Mouse (Mus musculus) embryonic fibroblast, embryonic 13.5 days (primary cell): ENCODE data around the gene Mettl7b. TPM values are rescaled to one million over a fixed set of nuclear protein-coding genes. Genes with fewer than 3 reads are reported as not detected.
A peak's percentile ranks its signal among the peaks of the same experiment; 100 is the strongest.

Experiments
- H3K27ac ChIP-seq: 2 replicates; pipeline ENCODE4 v1.5.1; 2012; ENCODE audit warnings: low read length, control low read depth, inconsistent platforms; ENCODE audit not compliant: insufficient read depth
- H3K4me1 ChIP-seq: 2 replicates; pipeline ENCODE4 v1.6.1; 2011; ENCODE audit warnings: low read length; ENCODE audit not compliant: control insufficient read depth, insufficient read depth
- H3K4me3 ChIP-seq: 2 replicates; pipeline ENCODE4 v1.5.1; 2011; ENCODE audit warnings: mild to moderate bottlenecking, control low read depth, low read length; ENCODE audit not compliant: insufficient read depth
- CTCF ChIP-seq: IDR thresholded peaks from 2 replicates; pipeline ENCODE4 v1.5.1; 2011; ENCODE audit warnings: mild to moderate bottlenecking, control low read depth, low read length, moderate library complexity, borderline replicate concordance; ENCODE audit not compliant: insufficient read depth
- POLR2A ChIP-seq: IDR thresholded peaks from 2 replicates; pipeline ENCODE4 v1.6.1; 2011; ENCODE audit warnings: low read depth, mild to moderate bottlenecking, control low read depth, low read length, moderate library complexity
- polyA plus RNA-seq: library from polyadenylated mRNA; stranded (reverse); fragments of >200 nt; gene quantifications from 2 replicates; pipeline ENCODE4 v1.2.4, GENCODE M21; 2011; ENCODE audit warnings: low read depth; ENCODE audit not compliant: missing spikeins, insufficient read length

Gene Mettl7b
- polyA plus RNA-seq, 1 experiment, result not detected

DNA sequence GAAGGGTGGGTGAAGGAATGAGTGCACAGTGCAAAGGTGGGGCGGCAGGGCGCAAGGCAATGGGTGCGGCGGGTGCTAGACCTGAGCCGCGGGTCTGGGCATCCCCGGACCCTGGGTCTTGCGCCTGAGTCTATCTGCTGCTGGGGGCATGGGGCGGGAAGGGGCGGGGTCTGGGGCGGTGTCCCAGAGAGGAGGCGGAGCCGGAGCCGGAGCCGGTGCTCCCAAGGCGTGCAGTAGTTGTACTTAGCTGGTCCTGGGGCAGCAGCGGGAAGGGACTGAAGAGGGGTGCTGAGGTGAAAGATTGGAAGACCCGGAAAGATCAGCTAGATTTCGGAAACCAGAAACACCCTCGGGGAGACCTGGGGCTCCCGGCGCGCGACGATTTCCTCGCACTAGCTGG, 27.2 kb downstream of the Mettl7b start, which contains the start of gene Itga7:
Gene Itga7 (plus strand): TSS at position 245 of the 400 bp plus-strand sequence.
- TF ChIP-seq CTCF, result no peak
- peak; percentile 60 for TF ChIP-seq POLR2A
- H3K27ac ChIP-seq, result no peak within 1 kb of the TSS
- peaks cover 10% of the 10 kb centered on the region; the same call in 1 of the 2 replicates for H3K4me1 ChIP-seq
- peak within 1 kb of the TSS; percentile 77 for H3K4me3 ChIP-seq

DNA sequence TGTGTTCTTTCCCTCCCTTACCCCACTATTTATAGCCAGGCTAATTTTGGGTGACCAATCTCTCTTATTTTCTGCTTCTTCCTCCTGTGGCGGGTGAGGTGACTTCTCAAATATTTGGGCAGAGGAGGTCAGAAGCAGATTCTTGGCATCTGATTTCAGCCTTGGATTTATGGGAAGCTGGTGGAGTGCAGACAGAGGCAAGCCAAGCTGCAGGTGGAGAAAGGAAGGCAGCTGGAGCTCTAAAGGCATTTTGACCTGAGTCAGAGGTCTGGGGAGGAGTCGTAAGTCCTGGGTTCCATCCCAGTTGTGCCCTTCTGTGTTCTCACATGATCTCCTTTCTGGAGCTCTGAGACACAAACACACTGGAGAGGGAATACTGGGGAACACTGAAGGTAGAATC, 29.3 kb downstream of the Mettl7b start:
- no peak for TF ChIP-seq CTCF
- no peak for TF ChIP-seq POLR2A
- H3K4me3 ChIP-seq, result no peak overlapping the region
- peak overlapping the region; percentile 53 for H3K27ac ChIP-seq
- H3K4me1 ChIP-seq, result peaks cover 18% of the 10 kb centered on the region; the same call in 1 of the 2 replicates

DNA sequence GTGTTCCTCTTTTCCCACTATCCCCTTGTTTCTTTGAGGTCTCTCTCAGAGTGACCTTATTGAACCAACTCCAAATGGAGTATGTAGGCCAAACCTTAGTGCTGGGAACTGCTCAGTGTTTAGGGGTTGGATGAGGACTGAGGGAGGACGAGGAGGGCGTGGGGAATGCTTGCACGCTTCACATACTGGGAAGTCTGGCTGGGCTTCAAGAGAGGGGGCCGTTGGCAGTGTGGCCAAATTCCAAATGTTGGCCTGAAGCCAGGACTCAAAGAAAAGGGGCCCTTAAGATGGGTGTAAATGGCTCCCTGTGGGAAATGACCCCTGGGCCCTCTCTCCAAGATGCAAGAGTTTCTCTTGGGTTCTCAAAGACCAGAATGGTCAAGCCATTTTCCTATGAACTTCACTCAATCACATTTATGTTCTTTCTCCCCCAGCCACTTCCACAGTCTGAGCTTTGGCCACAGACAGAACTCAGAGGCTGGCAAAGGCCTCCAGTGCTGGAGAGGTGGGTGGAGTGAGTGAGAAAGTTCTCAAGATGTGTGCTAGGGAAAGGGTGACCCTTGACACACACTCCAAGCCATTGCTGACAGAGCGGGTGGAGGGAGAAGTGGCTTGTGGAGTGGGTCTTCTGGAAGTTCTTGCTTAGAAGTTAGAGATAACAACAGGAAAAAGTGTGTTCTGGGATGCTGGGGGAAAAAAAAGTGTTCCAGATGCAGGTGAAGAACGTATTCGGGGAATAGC, 31.0 kb downstream of the Mettl7b start:
- TF ChIP-seq CTCF (no peak), POLR2A (no peak)
- Histone ChIP-seq H3K27ac (no peak overlapping the region), H3K4me3 (no peak overlapping the region), H3K4me1 (peaks cover 14% of the 10 kb centered on the region; the same call in 1 of the 2 replicates)

DNA sequence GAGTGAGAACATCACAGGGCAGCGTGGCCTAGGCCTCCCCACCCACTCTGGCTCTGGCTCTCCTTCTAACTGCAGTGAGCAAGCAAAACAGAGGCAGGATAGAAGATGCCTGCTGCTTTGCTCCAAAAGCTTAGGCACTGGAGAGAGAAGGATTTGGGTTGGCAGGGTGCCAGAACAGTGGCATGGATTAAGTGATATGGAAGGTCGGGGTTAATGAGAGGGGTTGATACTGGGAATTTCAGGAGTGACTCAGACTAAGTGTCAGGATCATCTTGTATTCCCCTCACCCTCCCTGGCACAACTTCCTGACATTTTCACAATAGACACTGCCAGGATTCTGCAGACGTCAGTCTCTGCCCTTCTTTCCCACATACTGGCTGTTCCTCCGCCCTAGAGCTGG, 32.4 kb downstream of the Mettl7b start:
- H3K4me1 ChIP-seq, result peaks cover 17% of the 10 kb centered on the region; the same call in 1 of the 2 replicates
- no peak overlapping the region for H3K27ac ChIP-seq
- TF ChIP-seq POLR2A, result no peak
- no peak for TF ChIP-seq CTCF
- no peak overlapping the region for H3K4me3 ChIP-seq

DNA sequence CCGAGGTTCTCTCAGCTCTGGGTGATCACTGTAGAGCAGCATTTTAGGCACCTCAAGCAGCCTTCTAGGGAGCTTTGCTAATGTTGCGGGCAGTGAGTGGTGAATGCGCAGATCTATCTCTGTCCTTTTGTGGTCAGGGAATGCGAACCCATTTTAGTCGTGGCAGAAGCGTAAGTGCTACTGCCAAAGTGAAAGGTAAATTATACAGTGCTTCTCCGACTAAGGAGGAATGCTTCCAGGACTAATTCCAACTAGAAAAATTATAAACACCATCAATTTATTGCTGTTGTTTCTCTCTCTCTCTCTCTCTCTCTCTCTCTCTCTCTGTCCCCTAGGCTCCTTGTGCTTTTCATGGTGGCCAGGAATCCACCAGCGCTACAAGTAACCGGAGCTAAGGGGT, 36.9 kb downstream of the Mettl7b start, which contains the start of gene Bloc1s1:
Gene Bloc1s1 (minus strand): TSS at position 101 of the 400 bp plus-strand sequence.
- TF ChIP-seq CTCF, result no peak
- no peak for TF ChIP-seq POLR2A

DNA sequence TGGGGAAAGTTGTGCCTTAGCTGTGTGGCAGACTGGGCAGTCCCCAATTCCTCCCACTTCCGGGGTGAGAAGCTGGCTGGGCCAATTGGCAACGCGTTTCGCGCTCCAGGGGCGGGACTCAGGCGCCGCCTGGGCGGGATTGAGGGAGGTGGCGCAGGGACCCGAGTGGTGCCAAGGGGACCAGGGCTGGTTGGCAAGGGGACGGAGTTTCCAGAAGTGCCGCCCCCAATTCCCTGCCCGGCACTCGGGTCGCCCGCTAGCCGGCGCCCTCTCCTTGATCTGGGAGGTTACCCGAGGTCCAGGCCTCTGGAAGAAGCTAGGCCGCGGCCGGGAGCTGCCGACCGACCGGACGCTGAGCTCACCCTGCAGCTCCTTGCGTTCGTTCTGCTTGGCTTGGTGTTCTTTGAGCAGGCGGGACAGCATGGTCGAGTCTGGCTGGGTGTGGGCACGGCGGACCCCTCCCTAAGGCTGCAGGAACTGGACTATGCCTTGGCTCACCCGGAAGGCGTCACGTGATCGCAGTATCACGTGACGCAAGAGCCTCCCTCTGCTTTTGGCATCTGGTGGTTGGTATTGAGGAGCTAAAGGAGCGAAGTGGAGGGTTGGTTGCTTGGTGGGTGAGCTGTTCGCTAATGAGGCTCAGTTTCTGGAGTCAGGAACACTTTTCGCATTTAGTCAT, 37.6 kb downstream of the Mettl7b start:
- TF ChIP-seq CTCF (no peak), POLR2A (peak; percentile 85)

More for the DNA sequence above, 36.9 kb downstream of the Mettl7b start, which contains the start of gene Bloc1s1:
- peaks cover 31% of the 10 kb centered on the region for H3K4me1 ChIP-seq
- peak within 1 kb of the TSS; percentile 96 for H3K27ac ChIP-seq
- peak within 1 kb of the TSS; percentile 50 for H3K4me3 ChIP-seq

DNA sequence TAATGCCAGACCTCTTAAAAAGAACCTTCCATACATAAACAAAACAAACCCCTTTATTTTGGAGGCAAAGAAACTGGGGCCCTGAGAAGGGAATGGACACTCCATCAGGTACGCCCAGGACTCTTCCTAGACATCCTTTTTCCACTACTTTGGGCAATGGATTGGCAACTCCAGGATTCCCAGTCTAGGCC, 38.1 kb downstream of the Mettl7b start, which contains the start of gene Rdh5:
Gene Rdh5 (minus strand): TSS at position 67 of the 191 bp plus-strand sequence.
- H3K27ac ChIP-seq, result peak within 1 kb of the TSS; percentile 96
- H3K4me1 ChIP-seq, result peaks cover 28% of the 10 kb centered on the region
- H3K4me3 ChIP-seq, result peak within 1 kb of the TSS; percentile 50
- TF ChIP-seq CTCF (no peak), POLR2A (0 out of 2 replicates have a peak, but pooled peaks have one; percentile 40)

More for the DNA sequence above, 37.6 kb downstream of the Mettl7b start:
- H3K27ac ChIP-seq, result peak overlapping the region; percentile 96
- H3K4me1 ChIP-seq, result peaks cover 29% of the 10 kb centered on the region
- H3K4me3 ChIP-seq, result peak overlapping the region; percentile 50

DNA sequence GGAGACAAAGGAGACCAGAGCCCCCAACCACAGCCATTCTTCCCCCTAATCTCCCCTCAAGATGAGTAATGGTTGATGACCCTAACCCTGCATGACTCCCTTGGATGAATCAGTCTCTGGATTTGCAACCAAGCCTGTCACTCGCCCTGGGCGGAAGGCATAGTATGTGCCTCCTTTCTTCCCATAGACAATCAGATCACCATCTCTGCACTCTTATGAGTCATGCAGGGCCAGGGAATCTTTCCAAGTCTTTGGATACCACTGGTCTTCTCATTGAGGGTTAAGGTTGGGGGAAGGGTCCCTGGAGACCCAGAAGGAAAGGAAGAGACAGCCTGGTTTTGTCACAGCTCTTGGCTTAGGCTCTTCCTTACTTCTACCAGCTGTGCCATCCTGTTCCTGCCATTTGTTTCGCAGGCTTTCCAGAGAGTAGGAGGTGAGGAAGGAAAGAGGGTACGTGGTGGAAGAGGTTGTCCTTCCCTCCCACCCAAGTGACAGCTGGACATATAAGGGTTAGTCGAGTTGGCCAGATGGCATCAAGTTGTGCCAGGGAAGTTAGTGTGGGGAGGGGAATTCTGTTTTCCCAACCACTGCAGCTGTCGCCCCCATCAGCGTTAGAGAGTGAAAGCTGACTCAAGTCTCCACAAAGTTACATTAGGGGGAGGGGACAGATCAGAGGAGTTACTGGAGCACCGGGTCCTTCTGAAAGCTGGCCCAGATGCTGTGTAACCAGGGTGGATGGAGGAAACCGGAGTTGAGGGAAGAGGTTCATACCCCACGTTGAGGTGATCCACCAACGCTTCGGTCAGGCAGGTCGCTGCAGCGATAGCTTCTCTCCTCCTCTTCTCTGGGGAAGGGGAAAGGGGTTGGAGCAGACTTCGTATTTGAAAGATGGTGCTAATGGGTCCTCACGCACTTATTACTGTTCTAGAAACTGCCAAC, 38.6 kb downstream of the Mettl7b start:
- H3K27ac ChIP-seq, result peak overlapping the region; percentile 83
- TF ChIP-seq CTCF (no peak), POLR2A (no peak; the same call in none of the 2 replicates)
- peaks cover 28% of the 10 kb centered on the region for H3K4me1 ChIP-seq
- H3K4me3 ChIP-seq, result 0 out of 2 replicates have a peak overlapping the region, but pooled peaks have one; percentile 11

DNA sequence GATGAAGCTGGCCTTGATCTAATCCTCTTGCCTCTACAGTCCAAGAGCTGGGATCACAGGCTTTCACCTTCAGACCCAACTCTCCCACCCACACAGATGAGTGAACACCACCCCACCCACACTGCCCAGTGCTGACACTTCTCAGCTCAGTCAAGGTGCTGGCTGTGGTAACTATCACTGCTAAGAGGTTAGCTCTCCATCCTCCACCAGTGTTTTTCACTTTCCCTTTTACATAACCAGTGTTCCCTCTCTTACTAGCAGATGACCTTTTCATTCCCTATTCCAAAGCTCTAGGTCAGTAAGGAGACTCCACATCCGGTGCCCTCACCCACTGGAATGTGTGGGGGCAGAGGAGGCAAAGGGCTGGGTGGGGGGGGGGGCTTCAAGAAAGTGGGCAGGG, 39.5 kb downstream of the Mettl7b start:
- TF ChIP-seq POLR2A (0 out of 2 replicates have a peak, but pooled peaks have one; percentile 36), CTCF (no peak)
- Histone ChIP-seq H3K27ac (peak overlapping the region; percentile 83), H3K4me1 (peaks cover 32% of the 10 kb centered on the region), H3K4me3 (no peak overlapping the region)

DNA sequence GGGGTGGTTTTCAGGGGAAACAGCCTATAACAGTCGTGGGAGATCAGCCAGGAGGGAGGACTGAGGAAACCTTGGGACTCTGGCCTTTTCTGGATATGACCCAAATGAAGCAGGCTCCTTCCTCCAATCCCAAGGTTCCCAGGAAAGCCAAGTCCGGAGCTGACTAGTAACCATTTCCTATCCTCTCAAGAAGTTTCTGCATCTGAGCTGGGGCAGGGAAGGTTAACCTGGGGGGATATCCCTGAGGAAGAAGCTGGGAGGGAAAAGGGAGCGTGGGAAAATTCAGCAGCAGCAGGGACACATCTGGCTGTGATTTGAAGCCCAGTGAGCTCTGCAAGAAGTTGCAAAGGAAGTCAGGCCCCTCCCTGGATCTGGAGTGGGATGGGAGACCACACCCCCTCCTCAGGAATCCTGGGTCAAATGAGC, 40.0 kb downstream of the Mettl7b start:
- Histone ChIP-seq H3K4me1 (peaks cover 32% of the 10 kb centered on the region), H3K27ac (peak overlapping the region; percentile 83), H3K4me3 (no peak overlapping the region)
- TF ChIP-seq POLR2A, result no peak
- TF ChIP-seq CTCF, result no peak
